Mouse (Mus musculus) left cerebral cortex, postnatal 36 days (tissue): ENCODE measurements around the gene Clcn7. TPM values are rescaled to one million over a fixed set of nuclear protein-coding genes. Genes with fewer than 3 reads are reported as not detected.
A peak's percentile ranks its signal among the peaks of the same experiment; 100 is the strongest.

Experiments
- DNase-seq, 2 experiments: peaks; one replicate each; pipeline ENCODE4 v3.0.0; 2021 to 2022; ENCODE audit warnings: low spot score in 2 of 2, mixed read lengths in 1 of 2
- intact Hi-C: fragments of 180-260 bp; cut with DNase I; formaldehyde crosslinking; loops from one replicate; pipeline ENCODE4 v1.15.1; 2025
- total RNA-seq, 2 experiments: library from RNA; stranded (reverse); gene quantifications; 2 replicates each; pipeline ENCODE4 v1.2.3; 2021

Clcn7 gene
- total RNA-seq, 2 experiments from 2014 or later = 49.9 to 55.2 TPM

DNA sequence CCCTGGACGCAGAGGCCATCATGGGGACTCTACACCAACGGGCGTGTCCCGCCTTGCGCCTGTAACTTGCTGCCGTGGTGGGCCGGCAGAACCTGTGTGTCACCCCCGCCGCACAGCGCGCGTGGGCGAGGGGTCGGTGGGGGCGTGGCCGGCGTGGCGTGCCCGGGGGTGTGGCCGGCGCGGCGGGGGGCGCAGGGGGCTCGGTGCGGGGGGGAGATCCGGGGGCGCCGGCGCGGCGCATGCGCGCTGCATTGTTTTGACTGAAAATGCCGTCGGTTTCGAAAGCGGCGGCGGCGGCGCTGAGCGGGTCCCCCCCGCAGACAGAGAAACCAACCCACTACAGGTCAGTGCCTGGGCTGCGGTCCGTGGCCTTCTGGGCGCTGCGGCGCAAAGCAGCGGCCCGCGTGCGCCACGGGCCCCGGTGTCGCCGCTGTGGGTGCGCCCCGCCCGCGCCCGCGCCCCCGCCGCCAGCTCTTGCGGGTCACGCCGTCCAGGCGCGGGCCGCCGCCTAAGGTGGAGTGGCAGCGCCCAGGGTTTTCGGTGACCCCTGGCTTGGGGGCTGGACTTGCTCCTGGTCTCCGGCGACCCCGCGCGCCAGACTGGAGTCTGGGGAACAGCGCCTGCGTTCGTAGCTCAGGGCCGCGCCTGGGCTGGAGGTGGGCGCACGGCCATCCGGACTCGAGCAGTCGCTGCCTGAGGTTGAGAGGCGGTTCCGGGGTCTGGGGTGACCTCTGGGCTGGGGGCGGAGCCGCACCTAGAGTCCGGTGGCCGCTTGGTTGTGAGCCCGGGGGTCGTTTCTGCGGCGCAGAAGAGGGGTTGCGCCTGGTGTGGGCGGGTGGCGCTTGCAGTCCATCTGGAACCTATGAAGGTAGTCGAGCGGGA is 55.2 kb downstream of the Clcn7 start, which contains the start of gene Unkl:
Gene Unkl (plus strand): TSS at position 248 of the 882 bp plus-strand sequence.
- intact Hi-C loops = no loop called here
- peak; percentile 72 to 79 for DNase-seq

- intact Hi-C loops = no loop called here
- peak in 1 of 2 experiments; percentile 10 for DNase-seq
These were observed 55.9 kb downstream of the Clcn7 start for GRCm38 (mm10) chr17:25189091-25189490.

- intact Hi-C loops = no loop called here
- DNase-seq = no peak
These were observed 69.2 kb downstream of the Clcn7 start for GRCm38 (mm10) chr17:25202401-25202800.

DNA sequence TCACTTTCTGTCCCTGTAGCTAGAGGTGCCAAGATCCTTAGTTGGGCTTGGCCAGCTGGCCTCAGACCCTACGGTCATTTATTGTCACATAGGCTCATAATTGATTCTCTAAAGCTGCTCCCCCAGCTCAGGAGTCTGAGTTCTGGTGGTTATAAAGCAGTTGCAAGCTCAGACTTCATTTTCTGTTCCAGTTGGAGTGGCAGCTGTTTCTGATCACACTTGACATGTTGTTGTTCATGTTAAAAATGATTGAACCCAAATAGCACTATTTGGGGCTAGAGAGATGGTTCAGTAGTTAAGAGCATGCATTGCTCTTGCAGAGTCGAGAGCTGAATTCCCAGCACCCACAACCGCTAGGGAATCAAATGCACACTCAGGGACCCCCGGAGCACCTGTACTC is 76.8 kb downstream of the Clcn7 start:
- intact Hi-C loops = no loop called here
- no peak for DNase-seq

GRCm38 (mm10) chr17:25210680-25211466 is 77.7 kb downstream of the Clcn7 start:
- no peak for DNase-seq
- intact Hi-C loops = no loop called here

DNA sequence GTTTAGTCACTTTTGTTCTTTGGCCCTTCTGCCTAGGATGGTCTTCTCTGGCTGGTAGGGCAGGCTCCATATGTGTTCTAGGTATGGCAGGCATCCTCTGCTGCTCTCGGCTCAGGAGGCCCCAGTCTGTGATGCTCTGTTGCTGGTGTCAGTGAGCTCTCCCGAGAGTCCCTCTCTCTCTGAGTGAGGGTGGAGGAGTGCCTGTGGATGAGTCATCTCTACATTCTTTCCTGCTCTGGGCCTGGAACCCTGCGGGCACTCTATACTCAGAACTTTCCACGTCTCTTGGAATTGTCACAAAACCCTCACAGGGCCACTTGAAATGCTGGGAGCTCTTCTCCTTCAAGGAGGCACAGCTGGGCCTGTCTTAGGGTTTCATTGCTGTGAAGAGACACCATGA is 78.5 kb downstream of the Clcn7 start:
- no peak for DNase-seq
- intact Hi-C loops = no loop called here

Other genes with a start within 250 kb of the Clcn7 start
- 10 to 100 TPM; 31.4 to 34.8 TPM for gene Nubp2, start 247.0 kb upstream of the Clcn7 start, total RNA-seq
- 10 to 100 TPM; 56.4 to 63.7 TPM for gene Spsb3, start 246.7 kb upstream of the Clcn7 start, total RNA-seq
- 10 to 100 TPM; 47.4 to 60.0 TPM for gene Eme2, start 238.3 kb upstream of the Clcn7 start, total RNA-seq
- 10 to 100 TPM; 61.8 to 74.6 TPM for gene Mrps34, start 238.3 kb upstream of the Clcn7 start, total RNA-seq
- 10 to 100 TPM; 41.4 to 54.3 TPM for gene Nme3, start 236.9 kb upstream of the Clcn7 start, total RNA-seq
- 100 to 1,000 TPM; 363 to 396 TPM for gene Mapk8ip3, start 196.4 kb upstream of the Clcn7 start, total RNA-seq
- gene Jpt2, start 172.7 kb upstream of the Clcn7 start, total RNA-seq = 1 to 10 TPM; 4.8 to 5.7 TPM
- gene Cramp1l, start 117.6 kb upstream of the Clcn7 start, total RNA-seq = 10 to 100 TPM; 28.6 to 29.0 TPM
- gene Ift140, start 117.3 kb upstream of the Clcn7 start, total RNA-seq = 10 to 100 TPM; 18.6 to 25.5 TPM
- gene Tmem204, start 49.8 kb upstream of the Clcn7 start, total RNA-seq = 10 to 100 TPM in 1 of 2 experiments, 1 to 10 TPM in 1; 9.1 to 10.3 TPM
- gene Telo2, start 17.4 kb upstream of the Clcn7 start, total RNA-seq = 10 to 100 TPM; 24.3 to 30.0 TPM
- gene Ptx4, start 12.6 kb upstream of the Clcn7 start, total RNA-seq = under 1 TPM; 0.67 to 0.91 TPM
- gene Ccdc154, start 29.1 kb downstream of the Clcn7 start, total RNA-seq = under 1 TPM in 1 of 2 experiments, not detected in 1; 0.48 TPM
- gene Gm38655, start 42.1 kb downstream of the Clcn7 start, total RNA-seq = not detected
- gene BC003965, start 51.2 kb downstream of the Clcn7 start, total RNA-seq = 10 to 100 TPM; 20.3 to 20.6 TPM
- gene Unkl, start 55.0 kb downstream of the Clcn7 start, total RNA-seq = 10 to 100 TPM; 34.4 to 39.1 TPM
- 10 to 100 TPM; 80.5 to 80.8 TPM for gene Gnptg, start 106.7 kb downstream of the Clcn7 start, total RNA-seq
- 10 to 100 TPM; 21.9 to 26.2 TPM for gene Tsr3, start 106.8 kb downstream of the Clcn7 start, total RNA-seq
- gene Baiap3, start 123.0 kb downstream of the Clcn7 start, total RNA-seq = 10 to 100 TPM; 12.3 to 24.4 TPM
- 100 to 1,000 TPM; 221 to 225 TPM for gene Ube2i, start 141.2 kb downstream of the Clcn7 start, total RNA-seq
- gene Prss34, start 165.0 kb downstream of the Clcn7 start, total RNA-seq = not detected
- gene Prss28, start 175.3 kb downstream of the Clcn7 start, total RNA-seq = not detected
- not detected for gene Prss29, start 185.3 kb downstream of the Clcn7 start, total RNA-seq
- not detected for gene Tpsab1, start 212.2 kb downstream of the Clcn7 start, total RNA-seq
- gene Tpsb2, start 232.9 kb downstream of the Clcn7 start, total RNA-seq = not detected
- not detected for gene Tpsg1, start 235.9 kb downstream of the Clcn7 start, total RNA-seq